Mouse (Mus musculus) heart, embryonic 14.5 days (tissue): ENCODE measurements around the gene Nup133. TPM values are rescaled to one million over a fixed set of nuclear protein-coding genes. Genes with fewer than 3 reads are reported as not detected.

Experiments used
- ATAC-seq: fragments of 200-750 bp; cut with Nextera tagmentation; 2 replicates; pipeline ENCODE4 v1.8.0; 2017; ENCODE audit warnings: low read depth, moderate TSS enrichment; ENCODE audit not compliant: insufficient number of reproducible peaks, insufficient read depth, low FRiP score
- H3K27ac ChIP-seq, 2 experiments: fragments of 200-500 bp in 1 of 2; fragments of 300-500 bp in 1 of 2; sonication (generic) in 1 of 2; replicated peaks in 1 of 2; 2 replicates each; pipeline ENCODE4 v1.5.1; 2012 to 2014; ENCODE audit warnings: low read depth in 2 of 2, low read length in 2 of 2, control low read depth in 1 of 2, mild to moderate bottlenecking in 1 of 2, mixed read lengths in 1 of 2; ENCODE audit not compliant: control insufficient read depth in 1 of 2, insufficient read depth in 1 of 2
- H3K27me3 ChIP-seq: fragments of 300-500 bp; sonication (generic); 2 replicates; pipeline ENCODE4 v1.6.1; 2014; ENCODE audit warnings: mild to moderate bottlenecking, low read length, control low read depth; ENCODE audit not compliant: control insufficient read depth, insufficient read depth
- H3K36me3 ChIP-seq: fragments of 300-500 bp; sonication (generic); 2 replicates; pipeline ENCODE4 v1.6.1; 2014; ENCODE audit warnings: mild to moderate bottlenecking, control low read depth, low read length, mixed read lengths; ENCODE audit not compliant: control insufficient read depth, insufficient read depth
- H3K4me1 ChIP-seq, 2 experiments: fragments of 200-500 bp in 1 of 2; fragments of 300-500 bp in 1 of 2; sonication (generic) in 1 of 2; 2 replicates each; pipeline ENCODE4 v1.6.1; 2012 to 2014; ENCODE audit warnings: low read length in 2 of 2, control low read depth in 1 of 2, mixed read lengths in 1 of 2; ENCODE audit not compliant: control insufficient read depth in 2 of 2, insufficient read depth in 2 of 2
- H3K4me2 ChIP-seq: fragments of 300-500 bp; sonication (generic); 2 replicates; pipeline ENCODE4 v1.6.1; 2014; ENCODE audit warnings: mild to moderate bottlenecking, low read length
- H3K4me3 ChIP-seq, 2 experiments: fragments of 200-500 bp in 1 of 2; fragments of 300-500 bp in 1 of 2; sonication (generic) in 1 of 2; 2 replicates each; pipeline ENCODE4 v1.5.1; 2012 to 2014; ENCODE audit warnings: low read length in 2 of 2, mild to moderate bottlenecking in 2 of 2, control low read depth in 1 of 2, low read depth in 1 of 2, moderate library complexity in 1 of 2; ENCODE audit not compliant: control insufficient read depth in 1 of 2, insufficient read depth in 1 of 2
- H3K9ac ChIP-seq: fragments of 300-500 bp; sonication (generic); 2 replicates; pipeline ENCODE4 v1.6.1; 2014; ENCODE audit warnings: mild to moderate bottlenecking, low read length
- H3K9me3 ChIP-seq: fragments of 300-500 bp; sonication (generic); 2 replicates; pipeline ENCODE4 v1.6.1; 2016; ENCODE audit warnings: low read length, control low read depth; ENCODE audit not compliant: control insufficient read depth
- WGBS: fragments of 180-500 bp; shearing (Covaris S2); extraction: QIAGEN DNeasy Blood & Tissue Kit; methylation state at CpG from one replicate; pipeline ENCODE4 v1.1.7; 2014; 5-methylcytosine and 5-hydroxymethylcytosine counted together
- polyA plus RNA-seq: library from polyadenylated mRNA; unstranded; fragments of >200 nt; fragmentation: Nextera tagmentation; extraction: Ambion mirVana; gene quantifications from 2 replicates; pipeline ENCODE4 v1.2.1, GENCODE M21; 2014

Gene Nup133
- polyA plus RNA-seq, 1 experiment from 2014 or later: 24.2 TPM

- H3K36me3 ChIP-seq: peaks cover 12% of the 10 kb centered on the region
- WGBS: 8% methylated on average over 15 of the region's 15 CpGs
- H3K4me1 ChIP-seq: peaks cover 11 to 22% of the 10 kb centered on the region in 2 experiments
- no peak within 1 kb of the TSS for H3K9ac ChIP-seq
- no peak within 1 kb of the TSS for H3K27ac ChIP-seq
- no peaks in the 10 kb centered on the region for H3K9me3 ChIP-seq
- peaks cover 63% of the 10 kb centered on the region for H3K27me3 ChIP-seq
- H3K4me2 ChIP-seq: peak within 1 kb of the TSS; percentile 34
- no peak for ATAC-seq
- no peak within 1 kb of the TSS for H3K4me3 ChIP-seq
These were observed 54.5 kb downstream of the Nup133 start, which contains the start of gene Acta1 for GRCm38 (mm10) chr8:123894502-123895097. TSS of gene Acta1 (minus strand) at chr8:123894751.

GRCm38 (mm10) chr8:123893413-123893812, 55.7 kb downstream of the Nup133 start:
- Histone ChIP-seq H3K9me3 (no peaks in the 10 kb centered on the region), H3K4me1 (peaks cover 11 to 22% of the 10 kb centered on the region in 2 experiments), H3K27me3 (peaks cover 63% of the 10 kb centered on the region), H3K4me3 (no peak overlapping the region), H3K27ac (no peak overlapping the region), H3K4me2 (no peak overlapping the region; the same call in 1 of the 2 replicates), H3K36me3 (peaks cover under 1% of the 10 kb centered on the region), H3K9ac (no peak overlapping the region)
- WGBS: 58% methylated on average over 11 of the region's 11 CpGs
- no peak for ATAC-seq

- peaks cover 11 to 22% of the 10 kb centered on the region in 2 experiments for H3K4me1 ChIP-seq
- no peaks in the 10 kb centered on the region for H3K9me3 ChIP-seq
- H3K4me2 ChIP-seq: peak overlapping the region; percentile 11
- ATAC-seq: no peak
- no peak overlapping the region for H3K9ac ChIP-seq
- H3K27ac ChIP-seq: no peak overlapping the region
- WGBS: 18% methylated on average over 30 of the region's 30 CpGs
- H3K4me3 ChIP-seq: no peak overlapping the region
- peaks cover 63% of the 10 kb centered on the region for H3K27me3 ChIP-seq
- no peaks in the 10 kb centered on the region for H3K36me3 ChIP-seq
These were observed 56.4 kb downstream of the Nup133 start for GRCm38 (mm10) chr8:123892586-123893155.

- 10% methylated on average over 49 of the region's 49 CpGs for WGBS
- H3K27ac ChIP-seq: no peak overlapping the region
- peaks cover 62% of the 10 kb centered on the region for H3K27me3 ChIP-seq
- peak overlapping the region; percentile 1 to 6; a peak in 1 of 4 replicates for H3K4me3 ChIP-seq
- H3K36me3 ChIP-seq: no peaks in the 10 kb centered on the region
- H3K9ac ChIP-seq: no peak overlapping the region
- H3K4me2 ChIP-seq: peak overlapping the region; percentile 11
- peaks cover 11 to 22% of the 10 kb centered on the region in 2 experiments for H3K4me1 ChIP-seq
- H3K9me3 ChIP-seq: no peaks in the 10 kb centered on the region
- ATAC-seq: no peak
These were observed 57.0 kb downstream of the Nup133 start for GRCm38 (mm10) chr8:123891883-123892585.

GRCm38 (mm10) chr8:123891271-123891670, 57.8 kb downstream of the Nup133 start:
- H3K4me2 ChIP-seq: peak overlapping the region; percentile 11
- no peak for ATAC-seq
- whole genome bisulfite sequencing: under 1% methylated on average over 11 of the region's 11 CpGs
- H3K27ac ChIP-seq: no peak overlapping the region
- no peaks in the 10 kb centered on the region for H3K36me3 ChIP-seq
- no peak overlapping the region for H3K9ac ChIP-seq
- H3K9me3 ChIP-seq: no peaks in the 10 kb centered on the region
- H3K4me1 ChIP-seq: peaks cover 11 to 22% of the 10 kb centered on the region in 2 experiments
- H3K27me3 ChIP-seq: peaks cover 56% of the 10 kb centered on the region
- no peak overlapping the region for H3K4me3 ChIP-seq

GRCm38 (mm10) chr8:123889797-123890196, 59.3 kb downstream of the Nup133 start:
- ATAC-seq: no peak
- Histone ChIP-seq H3K4me1 (peaks cover 10 to 20% of the 10 kb centered on the region in 2 experiments), H3K4me2 (no peak overlapping the region), H3K27ac (no peak overlapping the region), H3K9ac (no peak overlapping the region), H3K27me3 (peaks cover 49% of the 10 kb centered on the region), H3K4me3 (no peak overlapping the region), H3K9me3 (no peaks in the 10 kb centered on the region), H3K36me3 (no peaks in the 10 kb centered on the region)
- WGBS: 63% methylated on average over 4 of the region's 4 CpGs

- H3K4me3 ChIP-seq: no peak overlapping the region
- H3K9ac ChIP-seq: no peak overlapping the region
- H3K36me3 ChIP-seq: no peaks in the 10 kb centered on the region
- no peaks in the 10 kb centered on the region for H3K9me3 ChIP-seq
- 68% methylated on average over 2 of the region's 2 CpGs for WGBS
- H3K27ac ChIP-seq: no peak overlapping the region
- H3K4me1 ChIP-seq: peaks cover 16 to 24% of the 10 kb centered on the region in 2 experiments
- H3K27me3 ChIP-seq: peaks cover 31% of the 10 kb centered on the region
- H3K4me2 ChIP-seq: no peak overlapping the region
- no peak for ATAC-seq
These were observed 61.1 kb downstream of the Nup133 start for GRCm38 (mm10) chr8:123887956-123888355.
